Mouse (Mus musculus) megakaryocyte, embryonic 14.5 days (primary cell): ENCODE measurements around the gene Mrpl3. TPM values are rescaled to one million over a fixed set of nuclear protein-coding genes. Genes with fewer than 3 reads are reported as not detected.

ENCODE experiments used
- H3K27me3 ChIP-seq: replicated peaks from 2 replicates; pipeline ENCODE3; 2012; ENCODE audit warnings: inconsistent platforms
- H3K36me3 ChIP-seq: replicated peaks from 2 replicates; pipeline ENCODE3; 2012; ENCODE audit warnings: low read length, inconsistent platforms, mixed read lengths
- H3K4me1 ChIP-seq: 2 replicates; pipeline ENCODE4 v1.6.1; 2012; ENCODE audit warnings: inconsistent platforms
- H3K4me3 ChIP-seq: replicated peaks from 2 replicates; pipeline ENCODE3; 2012; ENCODE audit warnings: moderate library complexity, mild to moderate bottlenecking, inconsistent platforms
- H3K9me3 ChIP-seq: 2 replicates; pipeline ENCODE4 v1.6.1; 2012; ENCODE audit warnings: inconsistent platforms
- FLI1 ChIP-seq: IDR thresholded peaks from 2 replicates; pipeline ENCODE4 v1.6.1; 2012; ENCODE audit warnings: low read length, inconsistent platforms, mixed read lengths
- GATA1 ChIP-seq: IDR thresholded peaks from 3 replicates; pipeline ENCODE4 v1.6.1; 2012; ENCODE audit warnings: mixed read lengths, low read length, inconsistent platforms, borderline replicate concordance
- polyA plus RNA-seq: library from polyadenylated mRNA; stranded (reverse); fragments of >175 nt; gene quantifications from 2 replicates; pipeline ENCODE4 v1.2.3, GENCODE M21; 2012; ENCODE audit warnings: low replicate concordance; ENCODE audit not compliant: insufficient read depth

Gene Mrpl3
- polyA plus RNA-seq = 8.0 and 16.2 TPM in 2 replicates

DNA sequence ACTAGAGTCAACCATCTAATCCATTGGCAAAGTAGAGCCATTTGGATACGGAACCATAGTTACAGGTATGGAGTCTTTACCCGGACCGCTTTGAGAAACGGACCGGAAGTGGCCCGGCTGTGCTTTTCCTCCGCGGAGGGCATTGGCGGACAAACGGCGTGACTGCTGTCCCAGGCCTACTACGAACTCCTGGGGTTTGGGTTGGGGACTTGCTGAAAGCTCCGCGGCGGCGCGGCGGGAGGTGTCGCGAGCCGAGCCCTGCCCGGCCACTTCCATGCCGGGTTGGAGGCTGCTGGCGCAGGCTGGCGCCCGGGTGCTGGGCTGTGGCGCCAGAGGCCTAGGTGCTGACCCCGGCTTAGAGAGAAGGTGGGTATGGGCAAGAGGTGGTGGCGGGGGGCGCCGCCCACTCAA, at the start of gene Mrpl3:
Gene Mrpl3, plus strand, starts transcription at position 93 of the 411 bp plus-strand sequence.
- peaks cover 3% of the 10 kb centered on the region for H3K27me3 ChIP-seq
- peaks cover 35% of the 10 kb centered on the region for H3K36me3 ChIP-seq
- H3K4me3 ChIP-seq = peak within 1 kb of the TSS; percentile 94
- H3K4me1 ChIP-seq = peaks cover 22% of the 10 kb centered on the region
- TF ChIP-seq FLI1 = peak; percentile 71; the same call in 1 of the 2 replicates
- TF ChIP-seq GATA1 = no peak
- no peaks in the 10 kb centered on the region for H3K9me3 ChIP-seq

DNA sequence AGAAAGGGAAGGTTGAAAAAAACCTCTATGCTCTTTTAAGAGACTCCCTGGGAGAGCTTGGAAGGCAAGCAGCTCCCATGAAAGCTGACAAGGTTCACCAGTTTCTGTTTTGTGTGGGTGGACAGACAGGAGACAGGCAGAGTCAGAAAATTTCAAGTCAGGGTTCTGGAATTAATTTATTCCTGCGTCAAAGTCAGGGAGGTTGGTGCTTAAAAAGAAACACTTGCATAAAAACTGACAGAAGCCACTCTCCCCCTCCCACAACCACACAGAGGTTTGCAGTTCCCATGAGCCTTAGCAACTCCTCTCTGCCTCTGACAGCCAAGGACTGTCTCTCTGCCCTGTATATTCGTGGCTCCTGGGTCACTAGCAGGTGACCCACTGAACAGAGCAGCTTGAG, 42.3 kb upstream of the Mrpl3 start:
- H3K36me3 ChIP-seq = no peaks in the 10 kb centered on the region
- peaks cover 3% of the 10 kb centered on the region for H3K9me3 ChIP-seq
- H3K4me1 ChIP-seq = no peaks in the 10 kb centered on the region
- no peak overlapping the region for H3K4me3 ChIP-seq
- H3K27me3 ChIP-seq = no peaks in the 10 kb centered on the region
- TF ChIP-seq GATA1 (no peak), FLI1 (no peak)

DNA sequence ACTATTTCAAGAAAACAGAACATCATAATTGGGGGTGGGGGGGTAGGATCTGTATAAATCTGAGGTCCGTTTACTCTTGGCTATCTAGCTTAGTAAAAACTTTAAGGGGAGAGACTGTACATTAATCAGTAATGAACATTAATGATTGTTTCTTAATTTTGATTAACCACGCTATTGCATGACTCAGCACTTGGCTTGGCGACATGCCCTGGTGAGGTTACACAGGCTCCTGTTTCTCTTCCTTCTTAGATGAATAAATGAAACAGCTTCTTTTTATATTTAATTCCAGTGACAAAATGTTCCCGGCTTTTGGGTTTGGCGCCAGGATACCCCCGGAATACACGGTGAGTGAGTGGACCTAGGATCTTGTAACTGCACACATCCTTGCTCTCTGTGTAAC, 34.9 kb upstream of the Mrpl3 start:
- H3K9me3 ChIP-seq = peaks cover 7% of the 10 kb centered on the region
- no peaks in the 10 kb centered on the region for H3K27me3 ChIP-seq
- H3K4me3 ChIP-seq = no peak overlapping the region
- no peaks in the 10 kb centered on the region for H3K36me3 ChIP-seq
- TF ChIP-seq FLI1 (no peak), GATA1 (no peak)
- no peaks in the 10 kb centered on the region for H3K4me1 ChIP-seq

DNA sequence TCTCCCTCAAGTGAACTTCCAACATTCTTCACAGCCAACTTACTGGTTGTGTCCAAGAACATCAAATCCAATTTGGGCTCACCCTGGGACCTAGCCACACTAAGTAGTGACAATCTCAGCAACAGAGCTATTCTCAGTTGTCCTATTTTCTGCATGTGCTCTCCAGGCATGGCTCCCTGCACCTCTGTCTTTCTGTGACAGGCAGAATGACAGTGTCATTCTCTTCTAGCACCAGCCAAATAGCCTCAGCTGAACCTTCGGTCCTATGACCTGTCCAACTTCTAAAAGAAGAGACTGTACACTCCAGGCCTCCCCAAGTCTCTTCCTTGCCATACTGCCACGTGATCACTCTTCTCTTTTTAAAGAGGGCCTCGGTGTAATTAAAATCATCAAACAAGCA, 24.7 kb upstream of the Mrpl3 start:
- Histone ChIP-seq H3K9me3 (0 out of 2 replicates have a peak, but pooled peaks cover 3% of the 10 kb centered on the region), H3K4me1 (no peaks in the 10 kb centered on the region), H3K4me3 (no peak overlapping the region), H3K36me3 (no peaks in the 10 kb centered on the region), H3K27me3 (no peaks in the 10 kb centered on the region)
- no peak for TF ChIP-seq GATA1
- no peak for TF ChIP-seq FLI1

DNA sequence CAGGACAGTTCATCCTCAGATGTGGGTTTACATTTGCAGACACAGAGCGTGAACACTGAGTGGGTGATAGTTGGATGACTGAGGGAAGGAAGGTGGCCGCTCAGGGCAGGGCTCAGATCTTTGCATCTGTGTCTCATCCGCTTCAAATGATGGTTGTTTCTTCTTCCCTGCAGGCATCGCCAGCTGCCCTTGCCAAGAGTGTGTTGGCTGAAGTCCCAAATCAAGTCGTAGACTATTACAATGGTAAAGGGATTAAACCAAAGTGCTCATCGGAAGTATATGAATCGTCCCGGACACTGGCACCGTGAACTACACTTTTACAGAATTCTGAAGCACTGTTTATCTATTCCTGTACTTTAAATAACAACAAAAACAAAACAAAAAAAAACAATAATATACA, 20.5 kb upstream of the Mrpl3 start:
- H3K36me3 ChIP-seq = no peaks in the 10 kb centered on the region
- no peak overlapping the region for H3K4me3 ChIP-seq
- no peaks in the 10 kb centered on the region for H3K9me3 ChIP-seq
- TF ChIP-seq FLI1 (no peak), GATA1 (no peak)
- H3K4me1 ChIP-seq = no peaks in the 10 kb centered on the region
- no peaks in the 10 kb centered on the region for H3K27me3 ChIP-seq

DNA sequence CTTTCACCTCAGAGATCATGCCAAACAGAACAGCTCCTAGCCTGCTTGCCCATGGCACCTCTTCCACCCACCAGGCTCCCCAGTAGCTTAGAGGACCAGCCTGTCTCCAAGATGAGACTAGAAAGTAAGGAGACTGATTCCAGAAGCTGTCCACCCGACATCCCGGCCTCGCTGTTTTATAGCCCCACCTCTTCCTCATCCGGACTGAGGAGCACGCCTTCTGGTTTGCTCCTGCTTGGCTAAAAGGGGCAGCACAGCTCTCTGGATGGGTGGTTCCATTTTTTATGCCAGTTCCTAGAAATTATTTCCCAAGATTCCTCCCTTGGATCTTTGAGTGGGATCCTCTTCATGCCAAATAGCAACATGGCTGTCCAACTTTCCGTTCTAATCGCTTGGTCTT, 19.4 kb upstream of the Mrpl3 start:
- Histone ChIP-seq H3K27me3 (no peaks in the 10 kb centered on the region), H3K4me1 (no peaks in the 10 kb centered on the region), H3K4me3 (no peak overlapping the region), H3K36me3 (no peaks in the 10 kb centered on the region), H3K9me3 (no peaks in the 10 kb centered on the region)
- TF ChIP-seq GATA1 = no peak
- no peak for TF ChIP-seq FLI1

DNA sequence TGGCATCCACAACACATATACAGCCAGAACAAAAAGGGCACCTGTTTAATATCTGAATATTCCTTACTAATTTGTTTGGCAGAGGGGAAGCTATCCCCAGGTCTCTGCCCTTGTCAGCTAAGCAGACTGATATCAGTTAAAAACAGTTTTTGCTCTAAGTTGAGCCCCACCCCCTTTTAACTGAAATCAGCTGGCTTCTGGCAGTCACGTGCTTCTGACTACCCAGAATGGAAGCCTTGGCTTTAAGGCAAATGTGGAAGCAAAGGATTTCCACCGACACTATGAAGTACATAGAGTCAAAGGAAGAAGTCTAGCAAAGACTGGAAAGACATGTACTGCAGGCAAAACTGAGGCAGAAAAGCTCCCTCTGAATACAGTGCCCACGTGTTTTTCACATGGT, 15.2 kb upstream of the Mrpl3 start:
- Histone ChIP-seq H3K4me1 (no peaks in the 10 kb centered on the region), H3K4me3 (no peak overlapping the region), H3K27me3 (no peaks in the 10 kb centered on the region), H3K36me3 (no peaks in the 10 kb centered on the region), H3K9me3 (peaks cover 5% of the 10 kb centered on the region; the same call in 1 of the 2 replicates)
- TF ChIP-seq FLI1 (no peak), GATA1 (no peak)

DNA sequence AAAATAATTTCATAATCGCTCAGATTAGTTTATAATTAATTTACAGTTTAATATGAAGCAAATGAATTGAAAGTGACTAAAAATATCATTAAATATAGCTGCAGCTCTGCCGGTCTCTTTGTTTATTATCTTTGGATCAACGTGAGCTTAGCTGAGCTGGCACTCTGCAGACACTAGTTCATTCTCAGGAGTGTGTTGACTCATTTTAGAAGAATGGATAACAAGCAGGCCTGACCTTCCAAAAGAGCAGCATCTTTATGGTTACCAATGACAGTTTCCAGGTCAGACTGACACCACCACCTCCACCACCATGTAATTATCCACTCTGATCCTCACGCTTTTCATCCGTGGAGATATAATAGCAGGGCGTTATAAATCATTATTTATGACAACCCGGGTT, 7.0 kb upstream of the Mrpl3 start:
- no peaks in the 10 kb centered on the region for H3K36me3 ChIP-seq
- H3K4me1 ChIP-seq = peaks cover 5% of the 10 kb centered on the region
- H3K4me3 ChIP-seq = no peak overlapping the region
- H3K9me3 ChIP-seq = peaks cover 5% of the 10 kb centered on the region; the same call in 1 of the 2 replicates
- H3K27me3 ChIP-seq = peaks cover 5% of the 10 kb centered on the region
- no peak for TF ChIP-seq GATA1
- no peak for TF ChIP-seq FLI1

DNA sequence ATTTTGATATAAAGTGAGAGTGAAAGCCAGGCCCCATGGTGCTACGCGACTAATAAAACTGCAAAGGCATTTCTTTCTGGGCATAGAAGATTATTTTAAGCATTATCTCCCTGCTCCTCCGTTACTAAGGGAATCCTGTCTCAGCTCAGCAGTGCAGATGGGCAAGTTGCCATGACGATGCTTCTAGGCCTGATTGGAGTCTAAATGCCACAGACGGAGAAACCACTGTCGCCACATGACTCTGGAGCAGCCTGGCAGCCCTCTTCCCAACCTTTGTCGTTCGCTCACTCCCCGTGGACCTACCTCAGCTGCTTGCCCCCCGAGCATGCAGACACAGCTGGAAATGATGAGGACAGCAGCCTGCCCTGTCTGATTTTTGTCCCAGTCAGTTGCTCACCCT, 4.7 kb upstream of the Mrpl3 start:
- Histone ChIP-seq H3K4me1 (peaks cover 7% of the 10 kb centered on the region), H3K4me3 (peak overlapping the region; percentile 5), H3K36me3 (no peaks in the 10 kb centered on the region), H3K9me3 (no peaks in the 10 kb centered on the region), H3K27me3 (peaks cover 5% of the 10 kb centered on the region)
- TF ChIP-seq GATA1 (no peak), FLI1 (no peak)

DNA sequence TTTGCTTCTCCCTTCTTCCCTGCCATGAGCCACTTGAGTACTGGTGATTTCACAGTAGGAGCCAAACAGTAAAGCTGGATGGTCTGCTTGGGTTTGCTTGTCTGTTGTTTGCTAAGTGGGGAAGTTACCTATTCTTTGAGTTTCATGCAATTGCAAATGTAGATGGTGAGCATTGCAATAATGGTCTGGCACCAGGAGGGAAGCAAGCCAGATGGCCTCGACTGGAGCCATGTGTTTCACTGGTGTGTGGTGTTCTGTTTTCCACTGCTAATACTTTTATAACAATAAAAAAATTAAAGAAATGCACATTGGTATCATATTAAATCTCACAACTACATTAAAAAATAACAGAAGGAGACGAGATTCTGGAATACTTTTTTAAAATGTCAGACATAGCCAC, 3.4 kb upstream of the Mrpl3 start:
- H3K9me3 ChIP-seq = no peaks in the 10 kb centered on the region
- no peak overlapping the region for H3K4me3 ChIP-seq
- peaks cover 5% of the 10 kb centered on the region for H3K27me3 ChIP-seq
- peaks cover under 1% of the 10 kb centered on the region for H3K36me3 ChIP-seq
- TF ChIP-seq FLI1 (no peak), GATA1 (no peak)
- peaks cover 14% of the 10 kb centered on the region for H3K4me1 ChIP-seq

DNA sequence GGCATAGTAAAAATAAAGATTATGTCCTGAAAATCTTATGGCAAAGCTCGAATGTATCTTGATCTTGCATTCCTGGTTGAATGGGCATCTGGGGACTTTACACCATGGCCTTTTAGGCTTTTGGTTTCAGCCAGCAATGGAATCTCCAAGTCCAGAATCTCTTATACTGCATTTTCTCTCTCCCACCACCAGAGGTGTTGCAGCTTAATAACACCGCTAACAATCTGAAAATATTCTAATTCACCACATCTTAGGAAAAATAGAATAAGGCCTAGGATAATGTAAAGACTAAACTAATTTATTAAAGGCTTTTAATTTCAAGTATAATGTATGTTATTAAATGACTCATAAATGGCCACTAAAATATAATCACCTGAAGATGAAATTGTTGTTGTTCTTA, 2.8 kb upstream of the Mrpl3 start:
- H3K9me3 ChIP-seq = no peaks in the 10 kb centered on the region
- peaks cover 19% of the 10 kb centered on the region for H3K4me1 ChIP-seq
- no peak overlapping the region for H3K4me3 ChIP-seq
- TF ChIP-seq FLI1 (no peak), GATA1 (no peak)
- peaks cover 5% of the 10 kb centered on the region for H3K27me3 ChIP-seq
- peaks cover 6% of the 10 kb centered on the region for H3K36me3 ChIP-seq
